Mouse (Mus musculus): ENCODE measurements around the gene Sesn3.
A peak's percentile ranks its signal among the peaks of the same experiment; 100 is the strongest.

The Sesn3 gene

GRCm38 (mm10) chr9:14352337-14352736 is 77.5 kb downstream of the Sesn3 start:
- DNase-seq (ENCODE audit: low spot score in 2 of 2): no peak

- no peak for DNase-seq (ENCODE audit: low spot score in 2 of 2)
Observed at GRCm38 (mm10) chr9:14354852-14355251, 80.0 kb downstream of the Sesn3 start.

DNA sequence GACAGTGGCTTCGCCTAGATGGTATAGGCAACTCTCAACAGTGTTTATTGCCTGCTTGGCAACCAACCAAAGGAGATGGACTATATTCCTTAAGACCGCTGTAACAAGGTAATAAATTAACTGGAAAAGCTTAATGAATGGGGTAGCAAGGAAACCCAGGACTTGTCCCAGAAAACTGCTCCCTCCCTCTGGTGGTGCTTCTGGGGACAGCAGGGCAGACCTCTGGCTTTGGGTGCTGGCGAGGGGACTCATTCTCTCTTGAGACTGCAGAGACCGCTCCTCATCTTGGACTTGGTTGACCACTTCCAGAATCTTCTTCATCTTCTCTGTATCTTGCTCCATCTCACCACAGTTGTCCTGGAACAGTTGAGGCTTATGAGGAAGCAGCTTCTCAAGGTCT is 82.2 kb downstream of the Sesn3 start:
- no peak for DNase-seq (ENCODE audit: low spot score in 2 of 2)

DNA sequence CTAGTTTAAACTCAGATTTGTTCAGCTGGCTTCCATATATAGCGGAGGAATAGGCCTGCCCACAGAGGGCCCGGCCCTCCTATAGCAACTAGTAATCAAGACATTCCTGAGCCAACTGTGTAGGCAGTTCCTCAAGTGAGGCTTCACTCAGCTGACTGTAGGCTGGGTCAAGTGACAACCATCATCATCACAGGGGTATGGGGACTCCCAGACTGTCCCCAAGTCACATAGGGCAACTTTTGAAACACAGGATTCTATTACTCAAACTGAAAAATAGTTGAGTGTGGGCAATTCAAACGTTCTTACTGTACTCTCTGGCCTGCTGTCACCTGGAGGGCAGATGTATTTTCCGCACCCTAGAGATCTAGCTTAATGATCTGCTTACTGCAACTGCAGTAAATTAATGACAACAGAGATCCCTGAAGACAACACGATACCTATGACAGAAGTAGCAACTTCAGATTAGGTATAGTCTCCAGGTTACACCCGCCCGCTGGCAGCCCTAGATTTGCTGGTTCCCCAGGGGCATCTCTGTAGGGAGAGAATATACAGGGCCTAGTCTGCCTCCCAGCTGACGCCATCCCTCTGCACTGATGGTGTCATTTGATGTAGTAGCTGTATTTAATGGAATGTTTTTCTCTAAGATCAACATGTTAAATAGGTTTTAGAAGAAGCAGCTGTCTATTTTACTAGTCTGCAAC is 87.4 kb downstream of the Sesn3 start:
- DNase-seq (ENCODE audit: low spot score in 2 of 2): no peak

- DNase-seq (ENCODE audit: low spot score in 2 of 2): no peak
Observed at GRCm38 (mm10) chr9:14363540-14363939, 88.7 kb downstream of the Sesn3 start.

DNA sequence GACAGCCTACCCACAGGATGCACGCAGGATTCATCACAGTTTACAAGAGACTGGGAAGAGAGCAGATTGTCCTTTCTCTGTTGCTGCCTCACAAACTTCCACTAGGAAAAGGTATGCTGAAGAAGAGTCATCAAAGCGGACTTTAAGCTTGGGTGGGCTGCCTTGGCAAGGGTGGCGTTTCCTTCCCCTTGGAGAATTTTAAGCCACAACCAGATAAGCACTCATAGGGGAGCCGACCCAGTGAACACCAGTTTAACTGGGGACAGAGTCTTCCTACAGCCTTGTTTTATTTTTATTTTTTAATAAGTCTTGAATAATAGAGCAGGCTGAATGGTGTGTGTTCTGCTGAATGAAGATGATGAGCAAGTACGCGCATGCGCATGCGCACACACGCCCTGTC is 89.9 kb downstream of the Sesn3 start:
- no peak for DNase-seq (ENCODE audit: low spot score in 2 of 2)

DNA sequence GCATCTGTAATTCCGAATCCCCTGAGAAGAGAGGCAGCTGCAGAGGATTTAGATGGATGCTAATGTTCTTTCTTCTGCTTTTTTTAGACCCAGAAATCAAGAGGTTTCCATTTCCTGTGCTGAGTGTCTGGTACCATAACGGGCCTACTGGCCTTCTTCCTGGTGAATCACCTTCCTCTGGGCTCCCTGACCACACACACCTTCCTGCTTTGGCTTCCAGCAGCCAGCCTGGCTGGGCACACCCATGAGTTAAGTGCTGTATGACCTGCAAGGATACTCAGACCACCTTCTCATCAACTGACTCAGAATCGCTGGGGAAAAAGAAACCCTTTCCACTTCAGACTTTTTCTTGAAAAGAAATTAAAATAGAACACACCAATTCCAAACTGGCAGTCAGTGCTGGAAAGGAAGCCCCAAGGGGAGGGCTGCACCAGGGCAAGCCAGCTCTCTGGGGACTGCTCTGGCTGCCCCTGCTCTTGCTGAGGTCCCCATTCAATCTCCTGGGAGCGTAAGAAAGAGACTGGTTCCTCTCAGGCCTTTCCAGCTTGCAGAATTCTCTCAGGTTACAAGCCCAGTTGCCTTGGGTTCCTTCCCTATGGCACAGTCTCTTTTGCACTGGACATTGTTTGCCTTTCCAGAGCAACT is 90.7 kb downstream of the Sesn3 start:
- no peak for DNase-seq (ENCODE audit: low spot score in 2 of 2)

GRCm38 (mm10) chr9:14367850-14368249 is 93.0 kb downstream of the Sesn3 start:
- no peak for DNase-seq (ENCODE audit: low spot score in 2 of 2)

DNA sequence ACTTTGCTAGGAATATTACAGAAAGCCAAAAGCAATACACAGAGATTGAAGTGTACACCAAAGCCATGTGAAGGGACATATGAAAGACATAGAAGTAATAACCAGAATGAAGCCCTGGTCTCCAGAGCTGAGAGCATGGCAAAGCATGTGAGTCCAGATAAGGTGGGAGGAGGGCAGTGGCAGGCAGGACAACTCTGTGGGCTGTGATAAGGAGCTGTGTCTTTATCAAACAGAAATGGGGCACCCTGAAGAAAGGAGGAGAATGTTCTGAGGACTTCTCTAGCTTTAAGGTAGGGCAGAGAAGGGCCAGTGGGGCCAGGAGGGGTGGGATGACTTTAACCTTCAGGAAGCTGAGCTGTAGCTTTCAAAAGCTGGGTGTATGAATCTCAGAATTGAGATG is 94.4 kb downstream of the Sesn3 start:
- no peak for DNase-seq (ENCODE audit: low spot score in 2 of 2)

DNA sequence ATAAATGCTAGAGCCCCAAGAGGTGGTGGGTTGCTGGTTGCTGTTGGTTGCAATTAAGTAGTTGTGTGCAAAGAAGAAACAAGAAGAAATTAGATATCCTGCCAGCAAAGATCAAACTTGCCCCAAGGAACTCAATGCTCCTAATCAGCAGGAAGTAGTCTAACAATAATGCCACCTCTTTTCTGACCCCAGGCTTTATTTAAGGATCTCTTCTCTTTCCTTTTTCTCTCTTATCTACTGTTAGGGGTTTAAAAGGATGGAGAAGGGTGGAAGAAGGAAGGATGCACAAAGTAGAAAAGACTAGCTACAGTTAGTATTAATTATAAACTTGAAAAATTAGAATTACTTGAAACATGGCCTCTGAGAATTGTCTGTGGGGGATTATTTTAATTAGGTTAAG is 97.6 kb downstream of the Sesn3 start:
- no peak for DNase-seq (ENCODE audit: low spot score in 2 of 2)

- peak in 1 of 2 experiments; percentile 46 for DNase-seq (ENCODE audit: low spot score in 2 of 2)
Observed at GRCm38 (mm10) chr9:14376149-14376548, 101.3 kb downstream of the Sesn3 start.

DNA sequence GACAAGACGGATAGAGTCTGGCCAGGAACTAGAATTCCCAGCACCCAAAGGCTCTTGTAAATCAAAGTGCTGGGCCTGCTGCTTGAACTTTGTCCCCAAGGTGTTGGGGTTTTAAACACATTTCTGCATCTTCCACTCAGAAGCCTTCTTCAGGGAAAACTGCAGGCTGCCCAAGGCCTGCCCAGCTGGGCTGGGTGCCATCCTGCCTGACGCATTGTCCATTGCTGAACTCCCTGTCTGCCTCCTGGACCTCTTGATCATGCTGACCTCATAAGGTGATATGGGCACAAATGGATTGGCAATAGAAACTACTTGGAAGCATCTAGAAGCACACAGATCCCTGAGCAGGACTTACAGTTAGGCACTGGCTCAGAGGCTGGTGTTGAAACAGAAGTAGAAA is 103.3 kb downstream of the Sesn3 start:
- no peak for DNase-seq (ENCODE audit: low spot score in 2 of 2)

DNA sequence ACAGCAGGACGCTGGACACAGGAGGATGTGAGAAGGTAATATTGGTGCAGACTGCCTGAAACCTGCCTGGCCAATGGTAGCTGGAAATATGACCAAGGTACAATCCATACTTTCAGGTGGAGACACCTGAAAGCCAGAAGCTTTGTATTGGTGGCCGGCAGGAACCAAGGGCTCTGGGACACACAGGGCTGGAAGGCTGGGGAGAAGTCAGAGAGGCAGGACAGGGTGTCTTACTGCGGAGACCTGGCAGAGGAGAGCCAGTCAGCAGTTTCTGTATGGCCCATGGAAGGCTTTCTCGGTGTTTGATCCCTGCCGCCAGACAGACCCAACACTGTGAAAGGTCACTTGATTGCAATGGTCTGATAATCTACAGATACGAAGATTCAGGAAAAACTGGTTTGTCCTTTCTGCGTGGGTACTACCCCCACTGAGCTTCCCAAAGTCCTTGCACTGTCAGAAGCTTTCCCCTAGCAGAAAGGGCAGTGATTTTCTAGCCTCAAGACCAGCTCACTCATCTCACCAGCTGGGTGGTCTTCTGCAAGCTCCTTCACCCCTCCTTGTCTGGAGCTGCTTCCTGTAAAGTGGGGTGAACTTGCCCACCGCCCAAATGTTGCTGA is 105.0 kb downstream of the Sesn3 start:
- no peak for DNase-seq (ENCODE audit: low spot score in 2 of 2)

DNA sequence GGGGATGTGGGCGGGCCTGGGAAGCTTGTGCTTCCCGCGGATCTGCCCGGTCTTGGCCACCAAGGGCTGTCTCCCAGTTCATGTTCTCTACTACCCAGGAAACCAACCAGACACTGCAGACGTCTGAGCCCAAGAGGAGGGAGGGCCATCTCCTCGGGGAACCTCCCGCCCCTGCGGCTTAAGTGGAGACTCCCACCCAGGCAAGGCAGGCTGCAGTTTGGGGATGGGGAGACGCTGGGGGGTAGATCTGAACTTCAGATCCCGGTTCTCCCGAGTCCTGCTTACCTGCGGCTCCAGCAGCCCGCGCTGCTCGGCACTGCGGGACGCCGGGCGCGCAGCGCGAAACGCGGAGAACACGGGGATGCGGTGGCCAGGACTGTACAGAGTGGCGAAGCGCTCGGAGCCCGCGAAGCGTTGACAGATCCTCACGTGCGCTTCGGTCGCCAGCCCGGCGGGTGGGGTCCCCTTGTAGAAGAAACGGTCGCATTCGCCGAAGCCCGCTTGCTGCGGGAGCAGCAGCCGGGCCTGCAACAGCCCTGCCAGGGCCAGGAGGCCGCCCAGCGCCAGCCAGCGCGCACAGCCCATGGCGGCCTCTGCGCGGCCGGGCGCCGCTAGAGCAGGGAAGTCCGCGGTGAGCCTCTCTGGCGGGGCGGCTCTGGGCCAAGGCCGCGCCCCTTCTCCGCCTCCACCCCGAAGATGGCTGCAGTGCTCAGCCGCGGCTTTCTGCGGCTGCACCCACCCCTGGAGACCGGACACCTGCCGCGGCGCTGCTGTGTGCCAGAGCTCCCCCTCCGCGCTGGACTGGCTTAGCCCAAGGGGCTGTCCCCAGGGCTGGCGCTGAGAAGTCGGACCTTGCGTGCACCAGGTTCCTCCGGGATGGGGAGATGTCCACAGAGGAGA is 105.8 kb downstream of the Sesn3 start:
- peak; percentile 56 to 81 for DNase-seq (ENCODE audit: low spot score in 2 of 2)

DNA sequence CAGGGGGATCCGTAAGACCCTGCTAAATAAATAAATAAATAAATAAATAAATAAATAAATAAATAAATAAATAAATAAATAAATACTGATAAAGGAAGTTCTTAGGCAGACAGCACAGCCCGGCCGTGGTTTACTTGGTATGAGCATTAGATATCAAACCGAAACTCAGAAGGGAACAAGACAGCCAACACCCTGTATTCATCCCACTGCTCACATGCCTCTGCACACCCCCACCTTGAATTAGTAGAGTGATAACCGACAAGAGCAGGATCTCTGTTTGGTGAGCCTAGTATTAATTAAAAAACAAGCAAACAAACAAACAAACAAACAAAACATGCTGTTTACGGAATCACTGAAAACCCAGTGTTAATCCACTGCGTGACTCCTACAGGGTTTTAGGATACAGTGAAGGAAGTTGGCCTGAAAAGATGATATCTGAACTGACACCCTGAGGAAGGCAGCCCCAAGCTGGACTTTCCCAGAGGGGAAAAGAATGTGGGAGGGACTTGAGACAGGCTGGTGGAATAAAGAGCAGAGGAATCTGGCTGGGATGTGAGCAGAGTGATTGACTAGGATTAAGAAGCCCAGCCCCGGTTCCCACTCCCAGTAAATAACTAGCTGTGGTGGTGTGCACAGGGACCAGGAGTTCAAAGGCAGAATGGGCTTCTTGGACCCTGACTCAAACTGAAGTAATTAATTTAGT is 106.6 kb downstream of the Sesn3 start, which contains the start of gene Endod1:
Gene Endod1, minus strand, starts transcription at position 155 of the 703 bp plus-strand sequence.
- no peak for DNase-seq (ENCODE audit: low spot score in 2 of 2)

- no peak for DNase-seq (ENCODE audit: low spot score in 2 of 2)
Observed at GRCm38 (mm10) chr9:14382256-14382791, 107.5 kb downstream of the Sesn3 start.

All from left cerebral cortex, adult 9 months (tissue).